Mouse (Mus musculus) ES-E14 (cell line): Measurements from ENCODE around the gene Gpbp1.

Source experiments
- CHD2 ChIP-seq: IDR thresholded peaks from 2 replicates; pipeline ENCODE4 v1.6.1; 2014; ENCODE audit warnings: mild to moderate bottlenecking, low read depth, low read length, inconsistent platforms
- HCFC1 ChIP-seq: IDR thresholded peaks from 2 replicates; pipeline ENCODE4 v1.6.1; 2012; ENCODE audit warnings: low read length, inconsistent platforms, borderline replicate concordance; ENCODE audit not compliant: insufficient read depth
- MAFK ChIP-seq: IDR thresholded peaks from 2 replicates; pipeline ENCODE4 v1.6.1; 2014; ENCODE audit warnings: mild to moderate bottlenecking, low read depth, low read length, inconsistent platforms; ENCODE audit not compliant: insufficient read depth
- ZC3H11A ChIP-seq: IDR thresholded peaks from 2 replicates; pipeline ENCODE4 v1.6.1; 2012; ENCODE audit warnings: low read depth, mild to moderate bottlenecking, inconsistent platforms, low read length, borderline replicate concordance
- ZNF384 ChIP-seq: IDR thresholded peaks from 2 replicates; pipeline ENCODE4 v1.6.1; 2012; ENCODE audit warnings: low read depth, low read length, inconsistent platforms

GRCm38 (mm10) chr13:111488651-111489501 is 1.0 kb downstream of the Gpbp1 start:
- no peak for TF ChIP-seq ZC3H11A
- no peak for TF ChIP-seq CHD2
- TF ChIP-seq HCFC1 = no peak
- no peak for TF ChIP-seq MAFK
- TF ChIP-seq ZNF384 = no peak
